Mouse (Mus musculus) ES-Bruce4 (cell line): ENCODE data around the gene Lrpprc.

Source experiments
- CTCF ChIP-seq: IDR thresholded peaks from one replicate; pipeline ENCODE4 v1.8.1; 2011; ENCODE audit warnings: low read depth, low read length
- EP300 ChIP-seq: IDR thresholded peaks from 2 replicates; pipeline ENCODE4 v1.6.1; 2011; ENCODE audit warnings: low read depth, low read length; ENCODE audit not compliant: insufficient read depth
- POLR2A ChIP-seq: IDR thresholded peaks from one replicate; pipeline ENCODE4 v1.8.1; 2011; ENCODE audit warnings: low read length; ENCODE audit not compliant: insufficient read depth

DNA sequence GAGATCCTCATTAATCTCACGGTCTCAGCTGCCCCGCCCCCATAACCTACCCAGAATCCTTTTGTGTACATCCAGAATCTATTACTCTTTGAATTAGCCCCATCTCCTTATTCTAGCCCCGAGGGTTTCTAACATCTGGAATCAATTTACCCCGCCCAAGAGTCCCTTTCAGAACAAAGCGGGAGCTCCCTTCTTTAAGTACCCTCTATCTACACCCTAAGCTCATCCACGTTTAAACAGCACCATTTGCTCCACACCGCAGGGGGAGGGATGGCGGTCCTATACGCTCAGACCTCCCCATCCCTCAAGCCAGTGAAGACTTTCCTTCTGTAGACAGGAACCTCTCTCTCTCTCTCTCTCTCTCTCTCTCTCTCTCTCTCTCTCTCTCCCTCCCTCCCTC lies 53.9 kb downstream of the Lrpprc start:
- TF ChIP-seq POLR2A, result no peak
- TF ChIP-seq CTCF, result no peak
- no peak for TF ChIP-seq EP300
